Mouse (Mus musculus) liver, adult 2 months (tissue): ENCODE data around the gene Rragc. TPM values are rescaled to one million over a fixed set of nuclear protein-coding genes. Genes with fewer than 3 reads are reported as not detected.
"Not testable (repeated sequence)": the region's sequence is repeated elsewhere in the genome, so short reads cannot be mapped to it uniquely, and the experiment has no call there.

Experiments used
- DNase-seq: peaks from one replicate; pipeline ENCODE4 v3.0.0-alpha.2; 2011; ENCODE audit warnings: low read depth, low spot score; ENCODE audit errors: extremely low read depth
- H3K27ac ChIP-seq: fragments of 200-500 bp; replicated peaks from 2 replicates; pipeline ENCODE4 v1.5.1; 2012; ENCODE audit warnings: low read depth, mild to moderate bottlenecking, control low read depth, inconsistent platforms, low read length; ENCODE audit not compliant: insufficient read depth
- H3K27me3 ChIP-seq: fragments of 200-500 bp; 2 replicates; pipeline ENCODE4 v1.6.1; 2012; ENCODE audit warnings: mild to moderate bottlenecking, moderate library complexity, low read length, inconsistent platforms; ENCODE audit not compliant: control insufficient read depth, insufficient read depth
- H3K36me3 ChIP-seq: fragments of 200-500 bp; 2 replicates; pipeline ENCODE4 v1.6.1; 2012; ENCODE audit warnings: low read length, inconsistent platforms; ENCODE audit not compliant: control insufficient read depth, insufficient read depth
- H3K4me1 ChIP-seq: fragments of 200-500 bp; 2 replicates; pipeline ENCODE4 v1.6.1; 2011; ENCODE audit warnings: low read length; ENCODE audit not compliant: control insufficient read depth, insufficient read depth
- H3K4me3 ChIP-seq: fragments of 200-500 bp; 2 replicates; pipeline ENCODE4 v1.5.1; 2011; ENCODE audit warnings: low read depth, mild to moderate bottlenecking, control low read depth, low read length, moderate library complexity; ENCODE audit not compliant: insufficient read depth
- H3K79me2 ChIP-seq: fragments of 200-500 bp; 2 replicates; pipeline ENCODE4 v1.6.1; 2012; ENCODE audit warnings: inconsistent platforms, mild to moderate bottlenecking, low read length, moderate library complexity; ENCODE audit not compliant: control insufficient read depth, insufficient read depth
- H3K9ac ChIP-seq: fragments of 200-500 bp; 2 replicates; pipeline ENCODE4 v1.6.1; 2012; ENCODE audit warnings: low read depth, mild to moderate bottlenecking, control low read depth, inconsistent platforms, low read length
- CTCF ChIP-seq: fragments of 200-500 bp; IDR thresholded peaks from 2 replicates; pipeline ENCODE4 v1.5.1; 2011; ENCODE audit warnings: low read depth, low read length, control low read depth
- POLR2A ChIP-seq: fragments of 200-500 bp; IDR thresholded peaks from 2 replicates; pipeline ENCODE4 v1.6.1; 2011; ENCODE audit warnings: low read length, control low read depth; ENCODE audit not compliant: insufficient read depth; ENCODE audit errors: extremely low read depth
- WGBS: fragments of 180-500 bp; shearing (Covaris S2); methylation state at CpG from one replicate; pipeline ENCODE4 v1.1.7; 2018; 5-methylcytosine and 5-hydroxymethylcytosine counted together
- polyA plus RNA-seq: library from polyadenylated mRNA; depleted of rRNA; stranded (reverse); fragments of >200 nt; gene quantifications from 2 replicates; pipeline ENCODE4 v1.2.3, GENCODE M21; 2012
- total RNA-seq: library from RNA; depleted of rRNA; stranded (reverse); fragments of >200 nt; gene quantifications from 2 replicates; pipeline ENCODE4 v1.2.3, GENCODE M21; 2014

Gene Rragc
- total and polyA plus RNA-seq, 2 experiments, result 27.3 to 32.7 TPM

DNA sequence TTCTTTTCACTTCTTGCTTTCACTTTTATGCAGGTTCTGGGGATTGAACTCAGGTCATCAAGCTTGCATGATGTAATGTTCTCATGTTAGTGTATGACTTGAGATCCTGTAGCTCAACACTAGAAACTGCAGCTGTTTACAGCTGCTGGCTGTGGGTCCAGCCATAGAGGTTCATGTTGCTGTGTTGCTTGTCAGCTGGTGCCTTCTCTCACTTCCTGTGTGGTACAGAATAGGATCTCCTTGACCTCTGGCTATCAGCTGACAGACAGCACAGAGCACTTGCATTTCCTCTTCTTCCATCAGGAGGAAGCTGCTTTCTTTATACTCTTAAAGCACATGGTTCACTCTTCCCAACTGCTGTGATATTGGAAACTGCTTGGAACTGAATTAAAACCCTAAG lies 10.7 kb downstream of the Rragc start:
- Histone ChIP-seq H3K4me1 (no peaks in the 10 kb centered on the region; the same call in 1 of the 2 replicates), H3K27me3 (no peaks in the 10 kb centered on the region), H3K27ac (peak overlapping the region; percentile 60; the same call in 1 of the 2 replicates), H3K9ac (no peak overlapping the region), H3K36me3 (peaks cover 70% of the 10 kb centered on the region), H3K79me2 (no peaks in the 10 kb centered on the region), H3K4me3 (no peak overlapping the region)
- no peak for TF ChIP-seq POLR2A
- peak; percentile 61 for DNase-seq

DNA sequence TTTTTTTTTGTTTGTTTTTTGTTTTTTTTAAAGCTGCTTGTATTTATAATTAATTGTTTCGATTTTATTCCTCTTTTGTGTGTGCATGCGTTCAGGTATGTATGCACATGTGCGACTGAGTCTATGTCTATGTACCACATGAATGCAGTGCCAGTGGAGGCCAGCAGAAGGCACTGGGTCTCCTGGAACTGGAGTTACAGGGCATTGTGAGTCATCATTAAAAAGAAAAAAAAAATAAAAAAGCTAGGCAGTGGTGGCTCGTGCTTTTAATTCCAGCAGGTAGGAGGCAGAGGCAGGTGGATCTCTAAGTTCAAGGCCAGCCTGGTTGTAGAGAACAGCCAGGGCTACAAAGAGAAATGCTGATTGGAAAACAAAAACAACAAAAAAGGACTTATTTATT lies 12.7 kb downstream of the Rragc start:
- 89% methylated on average over 4 of the region's 4 CpGs for WGBS
- DNase-seq, result no peak
- Histone ChIP-seq H3K79me2 (no peaks in the 10 kb centered on the region), H3K27me3 (no peaks in the 10 kb centered on the region), H3K4me3 (no peak overlapping the region), H3K36me3 (peaks cover 70% of the 10 kb centered on the region), H3K27ac (no peak overlapping the region), H3K9ac (no peak overlapping the region), H3K4me1 (no peaks in the 10 kb centered on the region; the same call in 1 of the 2 replicates)
- TF ChIP-seq CTCF, result no peak
- TF ChIP-seq POLR2A, result no peak

DNA sequence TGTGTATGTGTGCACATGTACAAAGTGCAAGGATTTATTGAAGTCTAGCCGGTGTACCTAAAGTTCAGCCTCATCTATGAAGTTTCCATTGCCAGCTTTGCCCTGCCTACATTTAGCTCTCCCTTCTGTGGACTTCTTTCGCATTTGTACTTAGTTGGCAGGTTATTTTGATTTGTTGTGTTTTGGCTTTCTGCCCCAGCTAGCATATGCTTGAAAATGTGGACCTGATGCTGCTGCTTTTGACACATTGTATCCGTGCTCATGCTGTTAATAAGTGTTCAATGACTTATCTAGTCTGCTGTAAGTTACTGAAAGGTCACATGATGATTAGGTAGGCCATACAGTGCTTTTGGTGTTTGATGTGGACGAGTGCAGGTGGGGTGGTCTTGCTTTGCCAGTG lies 17.1 kb downstream of the Rragc start:
- no peak for DNase-seq
- peaks cover 54% of the 10 kb centered on the region for H3K36me3 ChIP-seq
- no peak overlapping the region for H3K27ac ChIP-seq
- no peaks in the 10 kb centered on the region for H3K4me1 ChIP-seq
- no peak overlapping the region for H3K9ac ChIP-seq
- WGBS, result 51% methylated on average over 4 of the region's 4 CpGs
- H3K4me3 ChIP-seq, result no peak overlapping the region
- no peaks in the 10 kb centered on the region for H3K79me2 ChIP-seq
- TF ChIP-seq CTCF, result no peak
- no peak for TF ChIP-seq POLR2A
- no peaks in the 10 kb centered on the region for H3K27me3 ChIP-seq

DNA sequence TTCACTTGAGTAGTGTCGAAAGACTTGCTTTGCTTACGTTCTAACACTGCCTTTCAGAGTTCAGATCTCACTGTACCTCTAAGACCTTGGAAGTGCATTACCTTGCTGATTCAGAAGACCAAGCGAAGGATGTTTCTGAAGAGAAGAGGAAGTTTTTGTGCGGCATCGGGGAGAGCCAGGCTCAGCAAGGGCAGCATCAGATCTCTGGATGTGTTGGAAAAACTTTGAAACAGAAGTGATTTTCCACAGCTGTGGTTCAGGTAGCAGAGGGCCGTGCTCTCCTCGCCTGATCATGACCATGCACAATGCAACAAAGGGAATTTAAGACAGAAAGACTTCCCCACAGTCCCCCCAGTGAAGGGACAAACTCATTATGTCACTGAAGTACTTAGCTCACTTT lies 18.8 kb downstream of the Rragc start:
- H3K36me3 ChIP-seq, result peaks cover 41% of the 10 kb centered on the region
- H3K4me1 ChIP-seq, result no peaks in the 10 kb centered on the region
- H3K27me3 ChIP-seq, result no peaks in the 10 kb centered on the region
- TF ChIP-seq POLR2A, result no peak
- no peak for TF ChIP-seq CTCF
- WGBS, result 91% methylated on average over 7 of the region's 7 CpGs
- no peaks in the 10 kb centered on the region for H3K79me2 ChIP-seq
- no peak overlapping the region for H3K4me3 ChIP-seq
- no peak overlapping the region for H3K9ac ChIP-seq
- H3K27ac ChIP-seq, result no peak overlapping the region
- DNase-seq, result no peak

DNA sequence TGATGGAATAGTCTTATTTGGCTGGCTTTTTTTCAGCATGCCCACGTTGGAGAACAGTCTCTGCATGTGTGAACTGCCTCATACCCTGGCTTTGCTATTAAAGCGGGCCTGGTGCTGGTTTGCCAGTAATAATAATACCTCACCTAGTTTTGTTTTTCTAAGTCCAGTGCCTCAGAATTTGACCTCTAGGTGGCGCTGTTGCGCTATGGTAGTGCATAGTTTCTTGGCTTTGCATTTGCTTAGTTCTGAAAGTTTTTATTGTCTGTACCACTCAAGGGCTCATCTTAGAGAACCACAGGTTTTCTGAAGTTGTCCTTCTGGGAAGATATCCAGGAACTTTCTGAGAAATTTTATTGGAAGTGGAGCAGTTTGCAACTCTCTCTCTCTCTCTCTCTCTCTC lies 22.6 kb downstream of the Rragc start:
- WGBS, result 6% methylated on average over 4 of the region's 4 CpGs
- DNase-seq, result peak; percentile 55
- Histone ChIP-seq H3K27me3 (no peaks in the 10 kb centered on the region), H3K27ac (no peak overlapping the region), H3K79me2 (no peaks in the 10 kb centered on the region), H3K4me3 (no peak overlapping the region), H3K9ac (no peak overlapping the region), H3K36me3 (peaks cover 14% of the 10 kb centered on the region; the same call in 1 of the 2 replicates), H3K4me1 (no peaks in the 10 kb centered on the region)
- TF ChIP-seq CTCF (peak; percentile 41; the same call in 1 of the 2 replicates), POLR2A (no peak)

DNA sequence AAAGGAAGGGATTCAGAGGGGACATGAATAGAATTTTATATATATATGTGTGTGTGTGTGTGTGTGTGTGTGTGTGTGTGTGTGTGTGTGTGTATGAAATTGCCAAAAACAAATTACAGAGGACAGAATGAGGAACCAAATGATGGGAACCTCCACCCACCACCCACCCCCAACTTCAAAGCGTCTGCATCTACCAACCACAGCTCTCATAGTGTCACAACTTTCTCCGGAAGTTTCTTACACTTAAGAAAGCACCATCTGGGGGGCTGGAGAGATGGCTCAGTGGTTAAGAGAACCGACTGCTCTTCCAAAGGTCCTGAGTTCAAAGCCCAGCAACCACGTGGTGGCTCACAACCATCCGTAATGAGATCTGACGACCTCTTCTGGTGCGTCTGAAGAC lies 23.6 kb downstream of the Rragc start:
- 75% methylated on average over 7 of the region's 7 CpGs for WGBS
- H3K27ac ChIP-seq, H3K9ac ChIP-seq, H3K27me3 ChIP-seq, H3K4me1 ChIP-seq, H3K4me3 ChIP-seq, H3K36me3 ChIP-seq, H3K79me2 ChIP-seq, DNase-seq: not testable (repeated sequence)

DNA sequence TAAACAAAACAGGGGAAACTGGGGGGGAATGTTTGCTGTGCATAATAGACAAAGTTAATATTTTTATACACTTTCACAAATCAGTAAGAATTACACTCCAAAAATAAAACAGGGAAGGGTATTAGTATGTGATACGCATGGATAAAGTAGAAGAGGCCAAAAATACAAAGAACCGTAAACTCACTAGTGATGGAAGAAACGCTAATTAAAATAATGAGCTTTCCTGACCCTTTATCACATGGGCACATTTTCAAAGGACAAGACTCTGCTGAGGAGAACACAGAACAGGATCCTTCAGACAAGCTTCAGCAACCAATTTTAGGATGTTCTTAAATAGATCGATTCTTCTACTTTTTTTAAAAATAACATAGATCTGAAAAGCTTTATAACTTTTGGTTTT lies 29.5 kb downstream of the Rragc start:
- Histone ChIP-seq H3K27ac (no peak overlapping the region), H3K36me3 (no peaks in the 10 kb centered on the region), H3K4me1 (no peaks in the 10 kb centered on the region), H3K4me3 (no peak overlapping the region), H3K79me2 (no peaks in the 10 kb centered on the region), H3K9ac (no peak overlapping the region), H3K27me3 (no peaks in the 10 kb centered on the region)
- TF ChIP-seq POLR2A, result no peak
- TF ChIP-seq CTCF, result no peak
- DNase-seq, result no peak
- WGBS, result 78% methylated on average over 4 of the region's 4 CpGs
